Mouse (Mus musculus): ENCODE measurements around the gene Ptpn13. TPM values are rescaled to one million over a fixed set of nuclear protein-coding genes. Genes with fewer than 3 reads are reported as not detected.

Gene Ptpn13
- polyA plus RNA-seq, 1 experiment: 6.6 TPM

DNA sequence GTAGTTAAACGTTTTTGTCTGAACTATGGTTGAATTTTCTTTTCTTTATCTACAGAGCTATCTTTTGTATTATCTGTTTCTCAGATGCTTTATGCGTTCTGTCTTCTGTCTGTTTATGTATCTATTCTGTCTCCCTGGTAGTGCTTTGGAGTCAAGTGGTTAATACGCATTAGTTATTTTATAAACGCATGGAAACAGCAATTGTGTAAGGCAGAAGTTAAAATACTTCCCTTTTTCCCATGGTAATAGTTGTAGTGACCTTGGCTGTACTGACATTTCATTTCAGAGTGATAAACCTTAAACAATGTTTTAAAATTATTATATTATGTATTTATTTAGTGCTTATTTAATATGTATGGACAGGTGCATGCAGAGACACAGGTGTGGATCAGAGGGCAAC, 49.3 kb downstream of the Ptpn13 start:
- Histone ChIP-seq H3K4me3 (ENCODE audit: control insufficient read depth, low read depth, low read length) (no peak overlapping the region), H3K27ac (ENCODE audit: control insufficient read depth, insufficient read depth, low read depth, low read length) (no peak overlapping the region), H3K27me3 (ENCODE audit: control insufficient read depth, insufficient read depth, low read length) (no peaks in the 10 kb centered on the region), H3K4me1 (ENCODE audit: control insufficient read depth, insufficient read depth, low read length) (no peaks in the 10 kb centered on the region), H3K36me3 (ENCODE audit: control insufficient read depth, insufficient read depth, low read length) (no peaks in the 10 kb centered on the region)
- no peak for TF ChIP-seq CTCF (IDR thresholded peaks at IDR 0.05; ENCODE audit: control insufficient read depth, insufficient read depth, insufficient replicate concordance, low read depth, low read length)
- no peak for TF ChIP-seq POLR2A (IDR thresholded peaks at IDR 0.05; ENCODE audit: control insufficient read depth, low read depth, low read length)

DNA sequence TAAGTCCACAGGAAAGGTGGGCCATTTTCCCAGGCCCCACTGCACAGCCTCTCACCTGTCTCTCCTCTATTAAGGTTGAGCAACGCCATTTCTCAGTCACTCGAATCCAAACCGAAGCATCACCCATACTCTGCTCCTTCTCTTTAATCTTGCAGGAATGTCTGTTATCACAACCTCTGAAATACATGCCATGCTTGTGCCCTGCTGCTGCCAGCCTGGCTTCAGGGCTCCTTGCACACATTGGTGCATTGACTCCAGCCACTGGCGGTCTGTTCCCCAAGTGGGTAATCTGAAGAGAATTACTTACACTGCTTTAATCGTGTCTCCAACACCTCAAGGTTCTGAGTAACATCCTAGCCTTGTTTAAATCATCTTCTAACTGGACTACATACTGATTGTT, 50.5 kb downstream of the Ptpn13 start:
- no peaks in the 10 kb centered on the region for H3K4me1 ChIP-seq (ENCODE audit: control insufficient read depth, insufficient read depth, low read length)
- no peaks in the 10 kb centered on the region for H3K27me3 ChIP-seq (ENCODE audit: control insufficient read depth, insufficient read depth, low read length)
- no peak for TF ChIP-seq CTCF (IDR thresholded peaks at IDR 0.05; ENCODE audit: control insufficient read depth, insufficient read depth, insufficient replicate concordance, low read depth, low read length)
- no peaks in the 10 kb centered on the region for H3K36me3 ChIP-seq (ENCODE audit: control insufficient read depth, insufficient read depth, low read length)
- H3K4me3 ChIP-seq (ENCODE audit: control insufficient read depth, low read depth, low read length): no peak overlapping the region
- no peak overlapping the region for H3K27ac ChIP-seq (ENCODE audit: control insufficient read depth, insufficient read depth, low read depth, low read length)

DNA sequence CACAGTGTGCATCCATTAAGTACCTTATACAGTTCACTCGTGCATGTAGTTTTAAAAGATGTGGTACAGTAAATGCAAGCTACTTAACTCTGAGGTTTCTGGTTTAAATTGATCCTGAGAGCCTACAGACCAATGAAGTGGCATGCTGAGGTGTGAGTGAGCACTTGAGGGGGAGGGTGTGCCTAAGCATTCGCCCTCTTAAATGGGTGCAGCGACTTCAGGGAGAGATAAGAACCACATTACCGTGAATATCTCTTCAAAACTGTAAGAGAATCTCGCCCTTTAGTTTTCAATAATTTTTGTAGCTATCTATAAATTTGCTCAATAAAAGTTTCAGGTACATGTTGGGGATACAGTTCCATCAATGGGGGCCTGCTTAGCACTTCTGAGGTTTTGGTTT, 54.5 kb downstream of the Ptpn13 start:
- TF ChIP-seq POLR2A (IDR thresholded peaks at IDR 0.05; ENCODE audit: control insufficient read depth, low read depth, low read length) (no peak), CTCF (IDR thresholded peaks at IDR 0.05; ENCODE audit: control insufficient read depth, insufficient read depth, insufficient replicate concordance, low read depth, low read length) (no peak)
- H3K4me1 ChIP-seq (ENCODE audit: control insufficient read depth, insufficient read depth, low read length): no peaks in the 10 kb centered on the region

DNA sequence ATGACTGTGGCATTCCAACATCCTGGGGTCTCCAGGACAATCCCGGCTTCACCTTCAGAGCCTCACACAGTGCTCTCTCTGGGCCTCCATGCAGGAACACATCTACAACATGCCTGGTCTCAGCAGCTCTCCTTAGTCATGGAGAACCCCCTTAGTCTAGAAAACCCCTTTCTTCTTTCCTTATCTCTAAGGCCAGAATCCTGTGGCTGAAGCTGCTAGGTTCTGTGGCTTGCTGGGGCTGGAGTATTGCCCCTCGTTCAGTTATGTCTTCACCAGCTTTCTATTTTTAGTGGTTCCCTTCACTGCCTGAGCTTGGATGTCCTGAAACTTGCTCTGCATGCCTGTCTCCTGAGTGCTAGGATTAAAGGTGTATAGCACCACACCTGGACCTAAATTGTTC, 56.2 kb downstream of the Ptpn13 start:
- Histone ChIP-seq H3K4me3 (ENCODE audit: control insufficient read depth, low read depth, low read length) (no peak overlapping the region), H3K27me3 (ENCODE audit: control insufficient read depth, insufficient read depth, low read length) (no peaks in the 10 kb centered on the region), H3K36me3 (ENCODE audit: control insufficient read depth, insufficient read depth, low read length) (no peaks in the 10 kb centered on the region), H3K4me1 (ENCODE audit: control insufficient read depth, insufficient read depth, low read length) (no peaks in the 10 kb centered on the region), H3K27ac (ENCODE audit: control insufficient read depth, insufficient read depth, low read depth, low read length) (no peak overlapping the region)
- no peak for TF ChIP-seq POLR2A (IDR thresholded peaks at IDR 0.05; ENCODE audit: control insufficient read depth, low read depth, low read length)
- TF ChIP-seq CTCF (IDR thresholded peaks at IDR 0.05; ENCODE audit: control insufficient read depth, insufficient read depth, insufficient replicate concordance, low read depth, low read length): no peak

More for the DNA sequence above, 54.5 kb downstream of the Ptpn13 start:
- Histone ChIP-seq H3K4me3 (ENCODE audit: control insufficient read depth, low read depth, low read length) (no peak overlapping the region), H3K27me3 (ENCODE audit: control insufficient read depth, insufficient read depth, low read length) (no peaks in the 10 kb centered on the region), H3K27ac (ENCODE audit: control insufficient read depth, insufficient read depth, low read depth, low read length) (no peak overlapping the region), H3K36me3 (ENCODE audit: control insufficient read depth, insufficient read depth, low read length) (no peaks in the 10 kb centered on the region)

DNA sequence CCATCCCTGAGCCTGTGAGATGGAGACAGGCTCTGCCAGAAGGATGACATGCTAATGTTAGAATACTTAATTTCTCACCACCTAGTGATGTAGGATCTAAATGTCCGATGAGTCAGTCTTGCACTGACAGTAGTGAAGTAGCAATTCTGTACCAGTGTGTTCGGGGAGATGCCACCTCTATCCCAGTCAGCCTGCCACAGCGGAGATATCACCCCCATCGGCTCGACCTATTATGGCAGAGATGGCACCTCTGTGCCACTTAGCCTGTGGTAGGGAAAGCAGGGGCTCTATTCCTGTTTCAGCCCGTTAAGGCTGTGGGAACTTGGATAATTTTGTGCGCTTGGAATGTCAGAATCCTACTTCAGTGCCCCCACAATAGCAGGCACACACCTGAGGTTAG, 62.0 kb downstream of the Ptpn13 start:
- Histone ChIP-seq H3K27ac (ENCODE audit: control insufficient read depth, insufficient read depth, low read depth, low read length) (no peak overlapping the region), H3K36me3 (ENCODE audit: control insufficient read depth, insufficient read depth, low read length) (no peaks in the 10 kb centered on the region), H3K27me3 (ENCODE audit: control insufficient read depth, insufficient read depth, low read length) (no peaks in the 10 kb centered on the region), H3K4me3 (ENCODE audit: control insufficient read depth, low read depth, low read length) (no peak overlapping the region), H3K4me1 (ENCODE audit: control insufficient read depth, insufficient read depth, low read length) (no peaks in the 10 kb centered on the region)
- TF ChIP-seq POLR2A (IDR thresholded peaks at IDR 0.05; ENCODE audit: control insufficient read depth, low read depth, low read length) (no peak), CTCF (IDR thresholded peaks at IDR 0.05; ENCODE audit: control insufficient read depth, insufficient read depth, insufficient replicate concordance, low read depth, low read length) (no peak)

DNA sequence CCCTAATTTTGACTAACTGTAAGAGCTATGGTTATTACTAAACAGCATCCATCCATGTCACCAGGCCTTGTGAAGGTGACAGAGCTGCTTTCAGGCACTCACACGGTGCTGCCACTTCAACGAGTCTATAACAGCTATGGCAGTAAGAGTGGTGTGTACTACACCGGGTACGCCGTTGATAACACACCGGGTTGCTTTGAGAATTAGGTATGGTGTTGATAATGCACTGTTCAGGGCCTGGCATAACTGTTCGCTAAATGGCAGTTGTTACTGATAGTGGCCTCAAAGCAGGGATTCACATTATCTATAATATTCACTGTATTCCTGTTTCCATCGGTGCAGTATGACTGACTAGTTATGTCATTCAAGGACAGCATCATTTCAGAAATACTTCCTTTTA, 66.0 kb downstream of the Ptpn13 start:
- Histone ChIP-seq H3K27ac (ENCODE audit: control insufficient read depth, insufficient read depth, low read depth, low read length) (no peak overlapping the region), H3K27me3 (ENCODE audit: control insufficient read depth, insufficient read depth, low read length) (no peaks in the 10 kb centered on the region), H3K36me3 (ENCODE audit: control insufficient read depth, insufficient read depth, low read length) (no peaks in the 10 kb centered on the region), H3K4me3 (ENCODE audit: control insufficient read depth, low read depth, low read length) (no peak overlapping the region), H3K4me1 (ENCODE audit: control insufficient read depth, insufficient read depth, low read length) (no peaks in the 10 kb centered on the region)
- no peak for TF ChIP-seq POLR2A (IDR thresholded peaks at IDR 0.05; ENCODE audit: control insufficient read depth, low read depth, low read length)
- TF ChIP-seq CTCF (IDR thresholded peaks at IDR 0.05; ENCODE audit: control insufficient read depth, insufficient read depth, insufficient replicate concordance, low read depth, low read length): no peak

DNA sequence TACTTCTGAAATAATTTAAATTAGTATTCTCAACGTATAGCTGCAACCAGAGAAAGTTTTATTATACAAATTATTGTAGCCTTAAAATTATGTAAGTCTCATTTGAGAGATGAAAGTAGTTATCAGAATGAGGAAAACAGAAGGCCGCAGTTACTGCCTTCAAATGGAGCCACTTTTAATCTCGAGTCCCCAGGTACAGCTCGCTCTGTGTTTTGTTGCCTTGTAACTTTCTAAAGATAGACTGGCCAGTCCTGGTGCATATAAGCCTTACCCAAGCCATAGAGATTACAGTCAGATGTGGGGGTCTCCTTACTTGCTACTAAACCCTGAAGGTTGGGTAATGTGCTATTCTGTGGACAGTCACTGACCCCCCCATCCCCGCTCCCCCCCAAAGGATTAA, 66.8 kb downstream of the Ptpn13 start:
- Histone ChIP-seq H3K36me3 (ENCODE audit: control insufficient read depth, insufficient read depth, low read length) (no peaks in the 10 kb centered on the region), H3K27ac (ENCODE audit: control insufficient read depth, insufficient read depth, low read depth, low read length) (no peak overlapping the region), H3K4me3 (ENCODE audit: control insufficient read depth, low read depth, low read length) (no peak overlapping the region), H3K27me3 (ENCODE audit: control insufficient read depth, insufficient read depth, low read length) (no peaks in the 10 kb centered on the region), H3K4me1 (ENCODE audit: control insufficient read depth, insufficient read depth, low read length) (no peaks in the 10 kb centered on the region)
- TF ChIP-seq CTCF (IDR thresholded peaks at IDR 0.05; ENCODE audit: control insufficient read depth, insufficient read depth, insufficient replicate concordance, low read depth, low read length): no peak
- TF ChIP-seq POLR2A (IDR thresholded peaks at IDR 0.05; ENCODE audit: control insufficient read depth, low read depth, low read length): no peak

DNA sequence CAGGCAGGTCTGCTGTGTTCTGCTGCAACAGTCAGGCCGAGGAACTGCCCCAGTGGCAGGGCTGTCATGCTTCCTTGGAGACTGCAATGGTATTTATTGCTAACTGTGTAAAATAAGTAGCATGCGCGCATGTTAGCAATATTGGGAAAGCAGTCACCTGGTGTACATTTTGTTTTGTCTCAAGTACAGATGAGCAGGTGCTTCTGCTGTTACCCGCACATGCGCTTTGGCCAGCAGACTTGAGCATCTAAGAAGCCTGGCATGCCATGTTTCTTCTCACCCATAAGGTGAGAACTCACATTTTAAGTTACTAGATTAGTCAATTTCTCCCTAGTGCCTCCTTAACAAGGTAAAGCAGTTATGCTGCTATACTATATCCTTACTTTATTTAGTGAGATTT, 72.1 kb downstream of the Ptpn13 start:
- Histone ChIP-seq H3K27me3 (ENCODE audit: control insufficient read depth, insufficient read depth, low read length) (no peaks in the 10 kb centered on the region), H3K27ac (ENCODE audit: control insufficient read depth, insufficient read depth, low read depth, low read length) (no peak overlapping the region), H3K36me3 (ENCODE audit: control insufficient read depth, insufficient read depth, low read length) (no peaks in the 10 kb centered on the region), H3K4me1 (ENCODE audit: control insufficient read depth, insufficient read depth, low read length) (no peaks in the 10 kb centered on the region), H3K4me3 (ENCODE audit: control insufficient read depth, low read depth, low read length) (no peak overlapping the region)
- TF ChIP-seq CTCF (IDR thresholded peaks at IDR 0.05; ENCODE audit: control insufficient read depth, insufficient read depth, insufficient replicate concordance, low read depth, low read length) (no peak), POLR2A (IDR thresholded peaks at IDR 0.05; ENCODE audit: control insufficient read depth, low read depth, low read length) (no peak)
